Mouse (Mus musculus) olfactory bulb, adult 2 months (tissue): ENCODE data around the gene Xdh. TPM values are rescaled to one million over a fixed set of nuclear protein-coding genes. Genes with fewer than 3 reads are reported as not detected.

Source experiments
- H3K27ac ChIP-seq: fragments of 200-500 bp; 2 replicates; pipeline ENCODE4 v1.5.1; 2012; ENCODE audit warnings: low read depth, low read length; ENCODE audit not compliant: insufficient read depth
- H3K4me1 ChIP-seq: fragments of 200-500 bp; 2 replicates; pipeline ENCODE4 v1.6.1; 2012; ENCODE audit warnings: low read length; ENCODE audit not compliant: control insufficient read depth, insufficient read depth
- H3K4me3 ChIP-seq: fragments of 200-500 bp; 2 replicates; pipeline ENCODE4 v1.5.1; 2012; ENCODE audit warnings: mild to moderate bottlenecking, low read depth, low read length, moderate library complexity; ENCODE audit not compliant: insufficient read depth
- CTCF ChIP-seq: fragments of 200-500 bp; IDR thresholded peaks from 2 replicates; pipeline ENCODE4 v1.5.1; 2012; ENCODE audit warnings: low read depth, mild to moderate bottlenecking, low read length, moderate library complexity; ENCODE audit not compliant: insufficient read depth
- POLR2A ChIP-seq: fragments of 200-500 bp; IDR thresholded peaks from 2 replicates; pipeline ENCODE4 v1.6.1; 2012; ENCODE audit warnings: mild to moderate bottlenecking, low read depth, low read length, moderate library complexity; ENCODE audit not compliant: insufficient read depth
- WGBS: fragments of 180-500 bp; shearing (Covaris S2); methylation state at CpG from one replicate; pipeline ENCODE4 v1.1.7; 2018; 5-methylcytosine and 5-hydroxymethylcytosine counted together
- polyA plus RNA-seq: library from polyadenylated mRNA; stranded (reverse); fragments of >200 nt; gene quantifications from 2 replicates; pipeline ENCODE4 v1.2.4, GENCODE M21; 2012; ENCODE audit warnings: low replicate concordance; ENCODE audit not compliant: missing spikeins, insufficient read depth, insufficient read length

Gene Xdh
- polyA plus RNA-seq, 1 experiment: not detected

- TF ChIP-seq POLR2A (no peak), CTCF (no peak)
- 35% methylated on average over 4 of the region's 4 CpGs for WGBS
- peak overlapping the region; percentile 80 for H3K27ac ChIP-seq
- H3K4me3 ChIP-seq: no peak overlapping the region
- H3K4me1 ChIP-seq: peaks cover 6% of the 10 kb centered on the region
Measured at GRCm38 (mm10) chr17:73971291-73971690, 21.3 kb upstream of the Xdh start.

DNA sequence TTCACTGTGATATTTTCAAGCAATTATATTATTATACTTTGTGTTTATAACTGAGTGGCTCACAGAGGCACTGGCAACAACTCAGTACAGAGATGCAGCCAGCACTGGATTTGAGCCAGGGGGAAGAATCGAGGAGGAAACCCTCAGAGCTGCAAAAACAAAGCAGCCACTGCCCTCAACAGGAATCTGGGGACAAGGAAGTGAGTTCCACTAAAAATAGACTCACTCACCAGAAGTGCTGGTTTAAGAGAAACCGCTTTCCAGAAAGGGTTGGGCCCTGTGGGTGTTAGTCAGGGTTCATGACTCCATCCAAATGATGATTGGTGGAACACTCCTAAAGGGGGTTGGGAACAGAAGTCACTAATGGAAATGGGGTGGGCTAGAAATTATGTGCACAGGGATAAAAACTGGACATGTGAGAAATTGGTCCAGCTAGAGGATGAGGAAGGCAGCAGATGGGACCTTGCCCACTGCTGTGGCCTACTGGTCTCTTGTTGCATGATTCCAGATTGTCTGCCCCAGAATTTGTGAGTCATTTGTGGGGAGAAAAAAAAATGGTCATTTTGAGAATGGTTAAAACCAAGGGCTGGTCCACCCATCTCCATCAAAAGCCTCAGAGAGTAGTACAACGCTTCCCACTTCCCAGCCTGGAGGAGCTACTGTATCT is 20.5 kb upstream of the Xdh start:
- H3K4me3 ChIP-seq: no peak overlapping the region
- WGBS: 29% methylated on average over 3 of the region's 3 CpGs
- TF ChIP-seq POLR2A (no peak), CTCF (no peak)

DNA sequence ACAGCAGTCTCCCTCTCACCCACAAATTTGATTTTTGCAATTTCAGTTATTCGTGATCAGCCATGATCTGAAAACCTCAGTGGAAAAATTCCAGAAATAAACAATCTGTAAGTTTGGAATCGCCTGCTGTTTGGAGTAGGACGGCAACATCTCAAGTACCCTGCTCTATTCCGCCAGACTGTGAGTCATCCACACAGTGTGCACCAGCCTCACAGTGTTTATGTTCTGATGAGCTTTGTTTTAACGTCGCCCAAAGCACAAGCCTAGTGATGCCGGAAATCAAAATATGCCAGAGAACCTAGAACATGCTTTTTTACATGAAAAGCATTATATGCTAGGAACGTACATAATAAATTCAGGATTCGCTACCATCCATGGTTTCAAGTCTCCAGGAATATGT is 14.9 kb upstream of the Xdh start:
- WGBS: 30% methylated on average over 9 of the region's 9 CpGs
- TF ChIP-seq CTCF: no peak
- no peak for TF ChIP-seq POLR2A
- Histone ChIP-seq H3K4me3 (no peak overlapping the region), H3K4me1 (no peaks in the 10 kb centered on the region), H3K27ac (no peak overlapping the region)

More for the DNA sequence above, 20.5 kb upstream of the Xdh start:
- Histone ChIP-seq H3K4me1 (peaks cover 6% of the 10 kb centered on the region), H3K27ac (peak overlapping the region; percentile 80)

- Histone ChIP-seq H3K4me1 (no peaks in the 10 kb centered on the region), H3K4me3 (no peak overlapping the region), H3K27ac (no peak overlapping the region)
- WGBS: 47% methylated on average over 2 of the region's 2 CpGs
- TF ChIP-seq POLR2A (no peak), CTCF (no peak)
Measured at GRCm38 (mm10) chr17:73962628-73963043, 12.6 kb upstream of the Xdh start.

DNA sequence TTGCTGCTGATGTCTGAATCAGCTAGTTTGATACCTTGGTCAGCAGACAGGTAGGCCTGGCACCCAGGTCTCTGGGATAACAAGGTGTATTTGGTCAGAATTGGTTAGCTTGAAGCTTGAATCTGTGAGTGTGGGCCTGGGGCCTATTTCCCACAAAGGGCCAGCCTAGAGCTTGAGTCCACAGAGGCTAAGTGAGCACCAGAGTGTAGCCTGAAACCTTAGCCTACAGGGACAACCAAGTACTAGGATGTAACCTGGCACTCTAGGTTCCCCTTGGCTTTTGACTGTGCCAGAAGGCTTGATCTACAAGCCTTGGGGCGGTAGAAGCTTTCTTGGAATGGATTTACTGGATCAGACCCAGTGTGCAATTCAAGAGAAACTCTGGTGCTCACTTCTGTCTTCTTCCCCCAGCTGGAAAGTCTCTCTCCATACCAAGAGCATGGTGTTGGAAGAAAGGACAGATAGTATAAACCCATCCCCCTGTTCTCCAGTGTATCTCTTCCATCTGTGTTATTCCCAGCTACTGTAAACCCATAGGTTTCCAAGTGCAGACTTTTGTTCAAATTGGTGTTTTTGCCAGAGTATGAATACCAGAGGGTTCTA is 11.9 kb upstream of the Xdh start:
- Histone ChIP-seq H3K27ac (no peak overlapping the region), H3K4me1 (no peaks in the 10 kb centered on the region), H3K4me3 (no peak overlapping the region)
- 75% methylated on average over 1 of the region's 1 CpGs for WGBS
- TF ChIP-seq CTCF (no peak), POLR2A (no peak)

DNA sequence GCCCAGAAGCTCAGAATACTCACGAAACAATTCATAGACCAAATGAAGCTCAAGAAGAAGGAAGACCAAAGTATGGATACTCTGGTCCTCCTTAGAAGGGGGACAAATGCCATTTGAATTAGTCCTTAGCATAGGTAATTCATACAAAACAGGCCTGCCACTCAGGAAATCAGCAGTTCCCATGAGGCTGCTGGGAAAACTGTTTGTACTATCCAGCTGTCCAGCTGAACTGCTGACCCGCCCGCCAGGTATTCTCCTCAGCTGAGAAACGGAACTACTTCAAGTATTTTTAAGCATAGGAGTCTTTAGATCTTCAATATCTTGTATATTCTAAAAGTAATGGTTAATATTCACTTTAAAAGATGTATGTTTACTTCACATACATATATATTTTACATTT is 10.7 kb upstream of the Xdh start:
- TF ChIP-seq CTCF (no peak), POLR2A (no peak)
- Histone ChIP-seq H3K4me1 (no peaks in the 10 kb centered on the region), H3K4me3 (no peak overlapping the region), H3K27ac (no peak overlapping the region)
- WGBS: 92% methylated on average over 4 of the region's 4 CpGs

DNA sequence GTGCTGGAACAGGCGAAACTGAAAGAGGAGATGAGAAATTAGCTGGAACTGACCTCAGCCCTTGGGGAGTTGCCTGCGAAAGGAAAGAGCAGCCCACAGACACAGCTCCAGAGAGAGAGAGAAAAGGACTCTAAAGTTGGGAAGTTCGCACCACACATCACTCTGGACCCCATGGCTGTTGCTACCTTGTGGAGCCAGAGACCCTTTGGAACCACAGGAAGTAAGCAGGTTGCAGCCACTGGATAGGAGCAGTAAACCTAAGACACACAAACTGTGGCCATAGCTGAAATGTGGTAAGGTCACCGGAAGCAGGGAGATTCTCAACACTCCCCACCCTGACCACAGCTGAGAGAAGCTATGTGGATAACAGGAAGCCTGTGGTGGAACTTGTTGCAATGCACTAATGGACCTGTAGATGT is 2.1 kb upstream of the Xdh start:
- 91% methylated on average over 4 of the region's 4 CpGs for WGBS
- Histone ChIP-seq H3K27ac (no peak overlapping the region), H3K4me3 (no peak overlapping the region), H3K4me1 (peaks cover 3% of the 10 kb centered on the region)
- TF ChIP-seq POLR2A: no peak
- no peak for TF ChIP-seq CTCF

- no peak overlapping the region for H3K27ac ChIP-seq
- TF ChIP-seq POLR2A (no peak), CTCF (no peak)
- no peak overlapping the region for H3K4me3 ChIP-seq
- H3K4me1 ChIP-seq: peaks cover 3% of the 10 kb centered on the region
- WGBS: 88% methylated on average over 5 of the region's 5 CpGs
Measured at GRCm38 (mm10) chr17:73950970-73951369, 974 bp upstream of the Xdh start.

DNA sequence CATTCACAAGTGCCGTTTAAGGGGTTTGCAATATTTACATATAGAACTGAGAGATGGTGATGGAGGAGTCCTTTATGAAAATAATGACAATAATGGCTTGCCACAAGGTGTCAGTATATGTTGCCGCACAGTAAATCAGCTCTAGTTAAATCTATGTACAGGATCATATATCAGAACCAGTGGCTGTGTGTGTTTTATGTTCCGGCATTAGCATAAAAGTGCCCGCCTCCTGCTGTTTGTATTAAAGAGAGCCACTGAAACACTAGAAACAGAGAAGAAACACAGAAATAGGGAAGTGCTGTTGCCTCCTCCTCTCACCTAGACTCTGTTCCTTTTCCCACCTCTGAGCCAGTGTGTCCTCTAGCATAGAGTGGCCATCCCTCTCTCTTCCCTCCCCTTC is 498 bp downstream of the Xdh start:
- no peak overlapping the region for H3K27ac ChIP-seq
- TF ChIP-seq CTCF (no peak), POLR2A (no peak)
- no peak overlapping the region for H3K4me3 ChIP-seq
- H3K4me1 ChIP-seq: peaks cover 3% of the 10 kb centered on the region
- WGBS: 69% methylated on average over 4 of the region's 4 CpGs

DNA sequence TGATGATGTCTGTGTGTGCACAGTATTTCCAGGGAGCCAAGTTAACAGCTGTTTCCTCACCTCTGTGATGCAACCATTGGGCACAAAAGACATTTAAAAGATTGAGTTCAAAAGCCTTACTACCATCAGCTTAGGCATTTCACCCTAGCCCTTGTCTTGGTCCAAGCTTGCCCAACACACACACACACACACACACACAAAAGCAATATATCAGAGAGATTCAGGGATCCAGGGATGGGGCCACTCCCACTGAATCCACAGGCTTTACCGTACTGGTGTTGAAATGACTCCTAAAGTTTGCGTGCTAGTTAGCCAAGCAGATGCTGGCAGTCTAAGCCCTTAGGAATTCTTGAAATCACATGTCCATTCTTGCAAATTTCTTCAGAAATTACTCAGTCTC is 1.2 kb downstream of the Xdh start:
- 91% methylated on average over 2 of the region's 2 CpGs for WGBS
- no peak for TF ChIP-seq POLR2A
- no peak for TF ChIP-seq CTCF
- Histone ChIP-seq H3K4me3 (no peak overlapping the region), H3K27ac (no peak overlapping the region), H3K4me1 (peaks cover 3% of the 10 kb centered on the region)
